Mouse (Mus musculus) kidney, postnatal 10 days (tissue): ENCODE data around the gene H2-M10.2.

Source experiments
- DNase-seq: peaks from one replicate; pipeline ENCODE4 v3.0.0; 2021; ENCODE audit warnings: mixed read lengths

H2-M10.2 gene

GRCm38 (mm10) chr17:36252250-36252876, 33.9 kb downstream of the H2-M10.2 start:
- DNase-seq = peak; percentile 47

GRCm38 (mm10) chr17:36248886-36249285, 37.4 kb downstream of the H2-M10.2 start:
- no peak for DNase-seq

GRCm38 (mm10) chr17:36245741-36246140, 40.5 kb downstream of the H2-M10.2 start:
- no peak for DNase-seq

DNA sequence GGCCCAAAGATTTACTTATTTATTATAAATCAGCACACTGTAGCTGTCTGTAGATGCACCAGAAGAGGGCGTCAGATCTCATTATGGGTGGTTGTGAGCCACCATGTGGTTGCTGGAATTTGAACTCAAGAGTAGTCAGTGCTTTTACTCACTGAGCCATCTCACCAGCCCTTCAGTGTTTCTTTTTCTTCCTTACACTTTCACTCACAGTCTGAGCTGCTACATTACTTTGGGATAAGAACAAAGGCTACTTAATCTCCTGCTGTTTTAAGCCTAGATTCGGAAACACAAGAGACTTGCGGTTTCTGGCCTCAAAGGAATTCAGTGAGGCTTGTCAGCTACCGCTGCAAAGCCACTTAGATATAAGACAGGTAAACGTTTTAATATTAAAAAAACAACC, 42.3 kb downstream of the H2-M10.2 start:
- no peak for DNase-seq

GRCm38 (mm10) chr17:36240637-36241213, 45.6 kb downstream of the H2-M10.2 start:
- no peak for DNase-seq

DNA sequence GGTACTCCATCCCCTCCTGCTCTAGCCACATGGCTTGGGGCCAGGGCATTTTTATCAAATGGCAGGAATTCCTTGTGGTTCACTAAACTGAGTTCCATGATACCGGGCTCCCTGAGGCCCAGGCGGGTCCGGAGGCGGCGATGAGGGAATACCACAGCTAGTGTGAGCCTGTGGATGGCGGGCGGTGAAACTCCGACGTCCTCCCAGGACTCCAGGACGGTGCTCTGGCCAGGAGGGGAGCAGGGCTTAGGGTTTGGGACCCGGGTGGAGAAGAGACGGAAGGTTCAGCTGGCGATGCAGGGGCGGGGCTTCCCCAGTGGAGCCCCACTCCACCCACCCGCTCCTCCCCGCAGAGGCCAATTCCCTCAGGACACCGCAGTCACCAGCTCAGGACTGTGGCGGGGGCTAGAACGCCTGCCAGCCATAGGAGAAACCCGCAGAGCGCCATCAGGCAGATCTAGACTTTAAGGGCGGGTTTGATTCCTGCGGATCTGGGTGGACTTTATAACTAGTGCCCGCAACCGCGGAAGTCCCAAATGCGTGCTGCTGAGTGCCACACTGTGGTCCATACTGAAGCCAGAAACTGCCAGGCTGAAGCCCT, 48.9 kb downstream of the H2-M10.2 start:
- DNase-seq = peak; percentile 26

DNA sequence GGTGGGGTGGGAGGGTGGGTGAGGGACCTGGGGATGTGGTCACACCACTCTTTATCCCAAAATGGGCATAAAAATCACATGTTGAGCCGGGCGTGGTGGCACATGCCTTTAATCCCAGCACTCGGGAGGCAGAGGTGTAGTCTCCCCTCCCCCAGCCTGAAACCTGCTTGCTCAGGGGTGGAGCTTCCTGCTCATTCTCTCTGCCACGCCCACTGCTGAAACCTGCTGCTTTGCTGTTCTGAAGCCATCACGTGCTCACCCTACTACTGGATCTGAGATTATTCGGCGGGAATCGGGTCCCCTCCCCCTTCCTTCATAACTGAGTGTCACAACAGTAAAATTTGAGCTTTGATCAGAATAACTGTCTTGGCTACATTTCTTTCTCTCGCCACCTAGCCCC, 51.0 kb downstream of the H2-M10.2 start:
- DNase-seq = peak; percentile 31
